Mouse (Mus musculus): ENCODE measurements around the gene Gm28308.

Gene Gm28308

DNA sequence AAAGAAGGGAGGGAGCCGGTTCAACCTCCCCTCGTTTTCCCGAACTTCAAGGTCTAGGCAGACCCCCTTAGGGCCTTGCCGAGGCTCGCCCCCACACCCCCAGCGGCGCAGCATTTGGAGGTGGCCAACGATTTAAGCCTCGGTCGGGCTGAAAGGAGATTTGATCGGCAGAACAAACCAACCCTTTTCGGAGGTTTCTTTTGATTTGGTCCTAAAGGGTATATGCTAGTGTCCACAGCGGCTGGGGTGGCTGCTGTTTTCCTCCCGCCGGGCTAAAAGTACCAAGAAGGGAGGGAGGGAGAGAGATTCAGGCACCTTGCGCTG is 36.2 kb upstream of the Gm28308 start:
- CTCF ChIA-PET: interaction anchor here in 2 of 4 experiments (0.6 to 3.6 kb wide), 2 partner anchors 9 to 10 kb away, joined by 3 to 14 read pairs; partner anchors contain the start of gene Hoxa10 (in 1 of the 2)
- POLR2A ChIA-PET: interaction anchor here in 1 of 4 experiments (0.6 kb wide), 1 partner anchor 232 kb away, joined by 4 read pairs; no protein-coding TSS in a partner anchor

DNA sequence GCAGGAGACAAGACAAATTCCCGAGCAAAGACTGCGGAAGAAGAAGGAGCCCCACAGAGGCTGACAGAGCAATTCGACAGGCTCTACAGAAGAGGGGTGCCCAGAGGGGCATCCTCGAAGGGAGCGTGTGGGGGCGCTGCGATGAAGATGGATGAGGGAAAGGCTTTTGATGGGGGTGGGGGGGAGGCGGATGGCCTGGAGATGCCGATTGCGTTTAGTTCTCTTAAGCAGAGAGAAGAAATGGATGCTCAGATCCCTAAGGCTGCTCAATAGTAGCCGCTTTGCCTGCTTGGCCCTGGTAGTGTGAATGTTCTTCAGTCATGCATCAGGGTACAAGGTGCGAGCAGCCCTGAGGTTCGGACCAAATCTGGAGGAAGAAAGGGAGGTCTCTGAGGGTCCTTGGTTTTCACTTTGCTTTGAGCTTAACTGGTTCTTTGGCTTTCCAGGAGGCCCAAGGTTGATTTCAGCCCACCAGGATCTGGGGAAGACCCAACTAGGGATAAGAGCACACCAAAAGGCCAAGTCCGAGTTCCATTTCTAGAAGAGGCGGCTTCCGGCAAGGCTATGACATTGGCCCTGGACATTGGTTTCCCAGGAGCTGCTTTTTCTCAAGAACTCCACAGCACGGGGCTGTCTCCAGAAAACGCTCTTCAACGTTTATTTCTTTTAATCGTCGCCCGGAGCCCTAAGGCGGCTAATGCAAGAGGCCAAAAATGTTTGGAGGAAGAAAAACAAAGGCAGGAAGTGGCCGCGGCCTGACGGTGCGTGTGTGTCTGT is 35.7 kb upstream of the Gm28308 start:
- ChIA-PET POLR2A (interaction anchor here in 1 of 4 experiments (0.6 kb wide), 1 partner anchor 231 kb away, joined by 4 read pairs; no protein-coding TSS in a partner anchor), CTCF (interaction anchor here in 1 of 4 experiments (3.6 kb wide), 1 partner anchor 9 kb away, joined by 14 read pairs; the partner anchor contains the start of gene Hoxa10)

DNA sequence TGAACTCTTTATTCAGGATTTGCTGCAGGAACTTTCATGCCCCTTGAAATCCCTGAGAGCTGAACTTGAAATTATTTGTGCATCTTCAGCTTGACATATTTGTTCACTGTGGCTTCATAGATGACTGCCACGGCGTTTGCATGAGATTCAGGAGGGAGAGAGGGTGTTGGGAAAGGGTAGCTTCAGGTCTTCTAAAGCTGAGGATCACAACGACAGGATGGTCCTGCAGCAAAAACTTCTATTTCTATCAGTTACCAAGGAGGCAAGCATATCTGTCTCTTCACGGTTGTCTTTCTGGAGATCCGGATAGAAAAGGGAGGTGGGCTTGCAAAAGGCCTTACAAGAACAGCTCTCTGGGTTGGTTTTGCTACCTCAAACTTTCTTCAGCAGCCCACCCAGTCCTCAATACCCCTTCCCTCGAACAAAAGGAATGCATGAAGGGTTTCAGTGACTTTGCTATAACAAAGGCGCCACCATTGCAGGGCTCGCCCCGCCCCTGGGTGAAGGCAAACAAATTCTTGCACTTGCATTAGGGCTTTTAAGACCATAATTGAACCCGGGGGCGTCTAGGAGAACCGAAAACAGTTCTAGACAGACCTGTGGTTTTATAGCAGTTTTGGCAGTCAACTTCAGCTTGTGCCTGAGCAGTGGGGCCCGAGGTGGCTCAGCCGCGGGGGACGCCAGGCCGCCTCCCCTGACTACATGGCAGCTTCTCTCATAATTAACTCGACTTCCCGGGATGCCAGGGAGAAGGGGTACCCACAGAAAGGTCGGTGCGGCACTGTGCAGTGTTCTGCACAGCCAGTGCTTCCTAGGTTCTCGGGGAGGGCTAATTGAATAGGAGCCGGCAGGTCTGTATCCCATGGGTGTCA is 34.9 kb upstream of the Gm28308 start:
- ChIA-PET POLR2A (interaction anchor here in 1 of 4 experiments (1.0 to 1.7 kb wide), 5 partner anchors 12 to 71 kb away, joined by 3 to 5 read pairs (median 4); partner anchors contain the start of genes 5730596B20Rik and Hoxa7), CTCF (interaction anchor here in 2 of 4 experiments (0.6 to 1.3 kb wide), 2 partner anchors 9 to 372 kb away, joined by 3 read pairs; no protein-coding TSS in a partner anchor)

DNA sequence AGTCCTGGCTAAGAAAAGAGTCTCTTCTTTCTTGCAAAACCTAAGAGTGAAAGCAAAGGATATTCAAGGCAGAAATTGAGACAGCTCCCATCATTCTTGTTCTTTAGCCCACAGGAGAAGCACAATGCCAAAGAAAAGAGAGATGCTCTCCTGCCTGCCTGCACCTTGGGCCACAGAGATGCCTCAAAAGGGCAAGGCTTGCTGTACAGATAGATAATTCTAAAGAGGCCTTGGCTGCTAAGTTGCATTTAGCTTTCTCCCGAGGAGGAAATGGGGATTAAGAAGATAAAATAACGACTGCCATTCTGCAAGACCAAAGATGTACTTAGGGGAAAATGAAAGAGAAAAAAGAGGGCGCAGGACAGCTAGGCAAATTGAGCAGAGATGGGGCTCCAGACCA is 33.8 kb upstream of the Gm28308 start:
- CTCF ChIA-PET: interaction anchor here in 3 of 4 experiments (0.6 to 2.0 kb wide), 4 partner anchors 10 to 371 kb away, joined by 3 to 6 read pairs (median 3); no protein-coding TSS in a partner anchor
- POLR2A ChIA-PET: interaction anchor here in 2 of 4 experiments (0.5 to 1.7 kb wide), 7 partner anchors 10 to 70 kb away, joined by 3 to 5 read pairs (median 3); partner anchors contain the start of genes 5730596B20Rik (in 1 of the 2) and Hoxa7 (in 1 of the 2)

DNA sequence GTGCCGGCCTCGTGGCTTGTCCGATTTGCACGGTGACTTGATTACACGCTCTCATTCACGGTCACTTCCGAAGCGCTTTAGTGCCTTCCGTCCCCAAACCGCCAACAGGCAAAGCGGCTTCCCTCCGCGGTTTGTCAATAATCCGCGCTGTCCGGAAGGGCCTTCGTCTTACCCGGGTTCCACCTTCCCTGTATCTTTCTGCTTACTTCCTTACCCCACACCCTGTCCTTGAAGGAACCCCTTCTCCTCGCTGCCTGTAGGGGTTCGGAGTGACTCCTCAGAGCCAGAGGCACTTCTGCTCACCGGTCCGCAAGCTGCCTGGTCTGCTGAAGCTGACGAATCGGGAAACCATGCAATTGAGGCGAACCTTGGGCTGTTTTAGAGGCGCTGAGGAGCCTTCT is 33.3 kb upstream of the Gm28308 start:
- ChIA-PET CTCF (interaction anchor here in 2 of 4 experiments (1.1 to 2.0 kb wide), 2 partner anchors 10 to 13 kb away, joined by 3 to 6 read pairs; no protein-coding TSS in a partner anchor), POLR2A (interaction anchor here in 3 of 4 experiments (0.5 to 1.7 kb wide), 7 partner anchors 10 to 489 kb away, joined by 3 to 5 read pairs (median 4); no protein-coding TSS in a partner anchor)

DNA sequence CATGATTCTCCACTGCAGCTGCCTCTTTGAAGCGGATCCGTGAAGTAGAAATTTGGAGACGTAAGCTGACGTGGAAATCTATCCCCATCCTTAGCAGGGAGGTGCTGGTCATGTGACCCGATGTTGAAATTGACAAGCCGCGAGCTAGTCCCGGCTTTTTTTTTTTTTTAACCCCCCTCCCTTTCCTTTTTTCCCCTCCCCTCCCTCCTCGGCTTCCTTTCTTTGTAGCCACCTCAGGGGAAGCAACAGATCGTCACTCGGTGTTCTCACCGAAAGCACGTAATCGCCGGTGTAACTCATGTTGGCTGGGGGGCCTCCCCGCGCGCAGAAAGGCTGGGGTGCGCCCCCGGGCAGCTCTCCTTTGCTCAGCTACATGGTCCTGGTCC is 32.6 kb upstream of the Gm28308 start, which contains the start of gene Hoxa11:
TSS of gene Hoxa11 (minus strand) at position 54 of the 386 bp plus-strand sequence.
- ChIA-PET POLR2A (interaction anchor here in 2 of 4 experiments (0.6 to 1.7 kb wide), 6 partner anchors 12 to 320 kb away, joined by 3 to 6 read pairs (median 3); partner anchors contain the start of gene Hoxa13 (in 1 of the 2)), CTCF (interaction anchor here in 2 of 4 experiments (1.2 to 2.0 kb wide), 3 partner anchors 11 to 34 kb away, joined by 3 to 6 read pairs (median 4); no protein-coding TSS in a partner anchor)

DNA sequence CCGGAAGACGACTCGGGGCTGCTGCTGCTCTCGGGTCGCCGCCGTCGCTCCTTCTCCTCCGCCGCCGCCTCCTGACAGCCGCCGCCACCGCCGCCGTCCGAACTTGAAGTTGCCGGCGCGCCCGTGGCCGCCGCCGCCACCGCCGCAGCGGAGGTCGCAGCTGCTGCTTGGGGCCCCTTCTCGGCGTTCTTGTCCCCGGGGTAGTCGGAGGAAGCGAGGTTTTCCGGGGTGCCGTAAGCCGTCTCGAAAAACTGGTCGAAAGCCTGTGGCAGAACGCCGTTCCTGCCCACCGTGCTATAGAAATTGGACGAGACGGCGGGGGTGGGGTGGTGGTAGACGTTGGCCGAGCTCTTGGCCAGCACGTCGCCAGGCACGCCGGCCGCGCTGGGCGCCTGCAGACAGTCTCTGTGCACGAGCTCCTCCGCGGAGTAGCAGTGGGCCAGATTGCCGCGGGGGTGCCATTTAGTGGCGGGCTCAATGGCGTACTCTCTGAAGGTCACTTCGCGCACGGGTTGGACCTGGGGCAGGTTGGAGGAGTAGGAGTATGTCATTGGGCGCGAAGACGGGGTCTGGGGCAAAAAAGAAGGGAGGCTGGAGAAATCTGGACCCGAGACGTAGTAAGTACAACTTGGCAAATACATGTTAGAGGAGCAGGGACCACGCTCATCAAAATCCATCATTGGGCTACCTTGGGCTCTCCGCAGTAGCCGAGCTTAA is 32.1 kb upstream of the Gm28308 start:
- CTCF ChIA-PET: interaction anchor here in 3 of 4 experiments (0.6 to 2.0 kb wide), 6 partner anchors 12 to 45 kb away, joined by 3 to 6 read pairs (median 4); no protein-coding TSS in a partner anchor

DNA sequence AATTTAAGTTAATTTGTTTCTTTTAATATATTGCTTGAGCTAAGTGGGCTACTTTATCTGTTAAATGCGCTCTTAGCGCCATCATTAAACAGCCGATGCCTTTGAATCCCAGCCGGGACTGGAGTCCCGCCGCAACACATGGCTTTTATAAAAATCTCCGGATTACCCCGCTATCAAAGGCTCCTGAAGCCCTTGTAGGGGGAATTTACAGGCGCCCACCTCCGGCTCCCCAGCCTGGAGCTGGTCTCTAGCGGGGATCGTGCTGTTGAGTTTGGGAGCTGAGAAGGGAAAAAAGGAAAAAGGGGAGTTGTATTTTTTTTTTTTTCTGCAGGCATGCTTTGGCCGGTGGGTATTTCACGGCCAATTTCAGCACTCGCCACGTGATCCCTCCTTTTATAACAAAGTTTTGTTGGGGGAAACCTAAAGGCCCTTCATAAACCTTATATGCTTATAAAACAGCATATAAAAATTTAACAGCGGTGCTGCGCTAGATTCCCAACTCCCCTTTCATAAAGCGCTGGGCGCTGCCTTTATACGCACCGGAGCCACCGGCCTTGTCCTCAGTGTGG is 31.4 kb upstream of the Gm28308 start:
- ChIA-PET POLR2A (interaction anchor here (0.6 to 3.9 kb wide), 8 partner anchors 11 to 324 kb away, joined by 3 to 11 read pairs (median 4); partner anchors contain the start of gene Hoxa13 (in 1 of the 4)), CTCF (interaction anchor here in 3 of 4 experiments (0.6 to 1.5 kb wide), 5 partner anchors 15 to 45 kb away, joined by 3 to 4 read pairs (median 3); no protein-coding TSS in a partner anchor)

More for the DNA sequence above, 32.1 kb upstream of the Gm28308 start:
- POLR2A ChIA-PET: interaction anchor here in 2 of 4 experiments (0.6 to 1.7 kb wide), 7 partner anchors 12 to 321 kb away, joined by 3 to 6 read pairs (median 3); partner anchors contain the start of gene Hoxa13 (in 1 of the 2)

DNA sequence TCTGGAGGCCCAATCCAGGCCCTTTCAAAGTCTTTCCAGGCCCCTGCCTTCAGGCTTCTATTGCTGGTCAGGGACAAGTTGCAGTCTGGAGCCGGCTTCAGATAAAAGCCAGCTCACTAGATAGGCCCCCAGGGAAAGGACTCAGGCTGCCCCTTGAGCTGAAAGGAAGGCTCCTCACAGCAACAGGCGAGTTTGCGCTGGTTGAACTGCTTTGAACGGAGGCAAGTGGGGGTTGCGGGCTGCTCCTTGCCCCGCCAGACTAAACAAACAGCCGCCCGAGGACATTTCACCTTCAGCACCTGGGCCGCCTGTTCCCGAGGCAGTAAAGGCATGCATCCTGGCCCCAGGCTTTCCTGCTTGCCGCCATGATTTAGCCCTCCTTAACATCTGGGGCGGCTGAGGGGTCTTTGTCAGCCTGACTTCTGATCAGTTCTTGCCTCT is 30.6 kb upstream of the Gm28308 start:
- CTCF ChIA-PET: interaction anchor here in 2 of 4 experiments (1.2 to 1.4 kb wide), 2 partner anchors 10 to 14 kb away, joined by 4 to 6 read pairs; no protein-coding TSS in a partner anchor
- POLR2A ChIA-PET: interaction anchor here in 3 of 4 experiments (0.5 to 3.9 kb wide), 8 partner anchors 8 to 845 kb away, joined by 3 to 11 read pairs (median 6); no protein-coding TSS in a partner anchor

DNA sequence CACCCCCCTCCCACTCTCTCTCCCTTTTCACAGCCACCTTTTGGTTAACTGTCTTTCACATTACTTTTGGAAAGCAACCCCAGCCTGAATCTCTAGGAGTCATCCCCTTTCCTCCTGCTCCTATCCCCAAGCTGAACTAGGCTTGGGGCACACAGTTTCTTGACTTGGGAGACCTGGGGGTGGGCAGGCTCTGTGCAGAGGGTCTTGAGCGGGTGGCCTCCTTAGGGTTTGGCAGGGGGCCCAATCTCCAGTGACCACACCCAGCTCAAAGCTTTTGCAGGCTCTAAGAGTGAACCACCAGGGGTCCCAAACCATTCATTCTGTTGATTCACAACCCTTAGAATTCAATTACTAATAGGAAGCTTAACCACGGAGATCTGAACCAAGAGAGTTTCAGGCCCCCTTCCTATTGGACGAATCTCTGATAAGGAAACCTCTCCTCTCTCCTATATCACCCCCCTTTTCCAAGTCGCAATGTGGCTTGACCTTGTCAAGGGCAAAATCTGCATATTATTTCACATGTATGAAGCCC is 29.7 kb upstream of the Gm28308 start:
- CTCF ChIA-PET: interaction anchor here in 2 of 4 experiments (0.5 to 1.4 kb wide), 5 partner anchors 9 to 31 kb away, joined by 3 to 6 read pairs (median 4); no protein-coding TSS in a partner anchor
- POLR2A ChIA-PET: interaction anchor here in 2 of 4 experiments (0.6 to 3.9 kb wide), 8 partner anchors 9 to 1128 kb away, joined by 3 to 11 read pairs (median 4); no protein-coding TSS in a partner anchor

DNA sequence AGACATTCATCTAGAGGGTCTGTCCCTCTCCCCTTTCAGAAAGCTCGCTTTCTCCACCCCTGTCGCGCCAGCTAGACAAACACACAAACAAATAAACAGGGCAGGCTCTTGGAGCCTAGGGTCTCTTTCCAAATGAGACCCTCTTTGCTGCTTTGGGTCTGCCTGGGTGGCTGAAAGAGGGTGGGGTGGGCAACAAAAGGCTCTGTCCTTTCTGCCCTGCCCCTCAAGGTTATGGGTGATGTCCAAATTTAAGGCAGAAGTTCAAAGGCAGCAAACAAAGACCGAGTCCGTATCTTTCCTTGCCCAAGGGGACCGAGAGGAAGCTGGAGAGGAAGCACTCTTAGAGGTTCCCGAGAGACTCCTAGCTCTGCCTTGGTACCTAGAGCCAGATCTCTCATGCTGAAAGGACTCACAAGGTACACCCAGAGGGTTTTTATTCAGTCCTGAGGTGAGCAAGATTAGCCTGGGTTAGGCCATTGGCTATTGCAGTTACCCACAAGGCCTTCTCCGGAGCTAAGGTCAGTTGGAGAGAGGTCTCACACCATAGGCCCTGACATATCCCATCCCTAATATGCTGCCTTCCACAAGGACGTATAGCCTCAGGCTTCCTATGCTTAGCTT is 28.0 kb upstream of the Gm28308 start:
- ChIA-PET CTCF (interaction anchor here (0.5 to 1.8 kb wide), 40 partner anchors 10 to 1554 kb away, joined by 3 to 14 read pairs (median 4); partner anchors contain the start of genes Hoxa13 (in 2 of the 4), Hoxa7 (in 2 of the 4), 5730596B20Rik (in 1 of the 4) and Evx1 (in 1 of the 4)), POLR2A (interaction anchor here in 3 of 4 experiments (0.6 to 3.9 kb wide), 10 partner anchors 8 to 730 kb away, joined by 3 to 11 read pairs (median 3); partner anchors contain the start of gene Hoxa1 (in 1 of the 3))

DNA sequence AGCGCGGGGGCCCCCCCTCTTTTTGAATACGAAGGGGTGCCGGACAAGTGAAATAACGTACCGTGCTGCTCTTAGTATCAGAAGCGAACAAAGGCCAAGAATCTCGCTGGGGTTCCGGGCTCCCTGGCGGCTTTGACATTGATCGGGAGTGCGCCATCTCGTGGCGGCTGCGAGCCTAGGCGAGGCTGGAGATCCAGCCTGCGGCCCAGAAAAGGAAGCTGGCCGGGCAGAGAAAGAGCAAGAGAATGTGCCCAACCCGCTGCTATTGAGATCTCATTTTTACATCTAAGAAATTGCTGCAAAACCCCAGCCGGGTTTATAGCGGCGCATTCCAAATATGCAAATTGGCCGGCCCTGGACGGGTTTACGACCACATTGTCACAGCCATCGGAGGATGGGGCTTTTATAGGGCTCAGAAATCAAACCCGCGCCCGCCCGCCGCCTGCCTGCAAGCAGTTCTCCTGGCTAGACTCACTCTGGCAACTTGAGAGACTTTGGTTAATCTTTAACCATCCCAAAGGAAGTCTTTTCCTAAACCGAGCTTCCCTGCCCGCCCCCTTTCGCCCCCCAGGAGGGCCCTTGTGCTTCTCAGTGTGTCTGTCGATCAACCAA is 27.4 kb upstream of the Gm28308 start, which contains the start of gene Hoxa10:
TSS of gene Hoxa10 (minus strand) at position 466 of the 612 bp plus-strand sequence.
- POLR2A ChIA-PET: interaction anchor here in 3 of 4 experiments (0.6 to 1.8 kb wide), 11 partner anchors 15 to 730 kb away, joined by 3 to 7 read pairs (median 3); partner anchors contain the start of genes Hoxa1 (in 1 of the 3) and Hoxa7 (in 1 of the 3)
- CTCF ChIA-PET: interaction anchor here (0.5 to 1.8 kb wide), 47 partner anchors 10 to 1554 kb away, joined by 3 to 14 read pairs (median 4); partner anchors contain the start of genes Hoxa7 (in 3 of the 4), Hoxa13 (in 2 of the 4), 5730596B20Rik (in 1 of the 4) and Evx1 (in 1 of the 4)

DNA sequence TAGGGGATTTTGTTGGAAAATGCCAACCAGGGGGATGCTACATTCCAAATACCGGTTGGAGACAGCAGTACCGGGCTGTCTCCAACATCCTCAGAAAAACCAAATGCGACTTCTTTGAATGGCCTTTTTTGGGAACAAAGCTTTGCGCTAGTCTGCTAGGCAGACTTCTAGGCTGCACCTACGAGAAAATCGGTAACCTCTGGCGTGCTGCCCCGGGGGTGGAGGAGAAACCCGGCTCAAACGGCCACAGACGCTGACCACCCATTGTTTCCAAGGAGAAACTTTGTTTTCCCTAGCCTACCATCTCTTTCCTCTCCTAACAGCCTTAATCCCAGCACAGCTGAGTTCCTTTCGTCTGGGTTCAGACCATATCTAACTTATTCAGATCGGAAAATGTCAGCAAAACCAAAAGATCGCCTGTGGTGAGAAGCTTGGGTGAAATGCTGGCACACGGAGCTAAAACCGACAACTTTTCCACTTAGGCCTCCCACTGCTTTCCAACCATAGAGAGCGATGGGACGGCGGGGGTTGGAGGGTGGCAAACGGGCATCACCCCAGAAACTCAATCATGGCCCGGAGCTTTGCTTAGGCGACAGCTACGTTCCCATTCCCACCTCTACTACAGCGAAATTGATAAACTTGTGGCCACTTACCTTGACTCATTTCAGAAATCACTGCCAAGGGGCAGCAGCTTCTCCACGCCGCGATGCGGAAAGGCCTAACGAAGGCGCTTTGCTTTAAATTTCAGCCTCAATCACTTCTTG is 26.7 kb upstream of the Gm28308 start:
- ChIA-PET CTCF (interaction anchor here (0.6 to 1.8 kb wide), 29 partner anchors 11 to 1555 kb away, joined by 3 to 14 read pairs (median 4); partner anchors contain the start of genes Hoxa13 (in 2 of the 4), Gm28308 (in 1 of the 4), Hoxa3 (in 1 of the 4) and Hoxa7 (in 1 of the 4)), POLR2A (interaction anchor here in 3 of 4 experiments (0.5 to 1.8 kb wide), 10 partner anchors 9 to 1443 kb away, joined by 3 to 6 read pairs (median 3); partner anchors contain the start of genes Hoxa1 (in 1 of the 3) and Hoxa7 (in 1 of the 3))

DNA sequence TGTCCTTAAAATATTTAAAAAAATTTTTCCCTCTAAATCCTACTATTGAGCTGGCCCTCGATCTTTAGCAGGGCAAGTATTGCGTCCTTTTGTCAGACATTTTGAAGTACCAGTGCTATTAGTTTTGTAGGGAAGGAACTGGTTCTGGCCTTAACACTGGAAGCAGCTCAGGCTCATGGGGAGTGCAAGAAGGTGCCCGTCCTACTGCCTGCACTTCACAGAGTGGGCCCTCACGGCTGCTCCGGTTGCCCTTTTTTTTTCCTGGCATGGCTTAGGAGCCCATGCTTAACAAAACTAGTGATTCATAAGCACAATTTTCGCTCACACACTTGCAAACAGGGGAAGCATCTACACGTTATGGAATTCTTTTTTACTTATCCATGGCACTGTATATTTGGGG is 25.8 kb upstream of the Gm28308 start:
- ChIA-PET CTCF (no interaction called here), POLR2A (interaction anchor here in 1 of 4 experiments (0.5 kb wide), 1 partner anchor 1442 kb away, joined by 3 read pairs; no protein-coding TSS in a partner anchor)
